Mouse (Mus musculus): ENCODE data around the gene Fbxo10. TPM values are rescaled to one million over a fixed set of nuclear protein-coding genes. Genes with fewer than 3 reads are reported as not detected.
"Not testable (repeated sequence)": the region's sequence is repeated elsewhere in the genome, so short reads cannot be mapped to it uniquely, and the experiment has no call there.

Gene Fbxo10
- total and polyA plus RNA-seq, 3 experiments, result 9.4 to 16.7 (median 10.2) TPM

GRCm38 (mm10) chr4:45107066-45107465, 22.7 kb upstream of the Fbxo10 start:
- Histone ChIP-seq H3K27ac (peak overlapping the region; percentile 82), H3K4me1 (ENCODE audit: control insufficient read depth, insufficient read depth, low read length) (peaks cover 7% of the 10 kb centered on the region), H3K79me2 (replicated peaks; ENCODE audit: control insufficient read depth, insufficient read depth, low read length) (peaks cover 2% of the 10 kb centered on the region), H3K4me3 (peak overlapping the region; percentile 93), H3K36me3 (ENCODE audit: control insufficient read depth, insufficient read depth, low read length) (peaks cover 4% of the 10 kb centered on the region; the same call in 1 of the 2 replicates), H3K27me3 (ENCODE audit: control insufficient read depth, insufficient read depth, low read length) (no peaks in the 10 kb centered on the region), H3K9ac (ENCODE audit: low read depth, low read length) (peak overlapping the region; percentile 43; the same call in 1 of the 2 replicates)
- TF ChIP-seq EP300 (IDR thresholded peaks at IDR 0.05; ENCODE audit: insufficient read depth, low read depth, low read length) (no peak), POLR2A (IDR thresholded peaks at IDR 0.05; ENCODE audit: insufficient read depth, low read depth, low read length) (no peak), CTCF (IDR thresholded peaks at IDR 0.05) (no peak)
- DNase-seq, result no peak
- intact Hi-C loops (cut with DNase I), result loop anchor here (2.0 to 10.0 kb wide), 2 partner anchors 22 to 428 kb away; partner anchors contain the start of genes Fbxo10 and Shb
- WGBS, result 4% methylated on average over 4 of the region's 4 CpGs

- peaks cover 2% of the 10 kb centered on the region for H3K79me2 ChIP-seq (replicated peaks; ENCODE audit: control insufficient read depth, insufficient read depth, low read length)
- H3K9ac ChIP-seq (ENCODE audit: low read depth, low read length), result no peak overlapping the region
- H3K4me3 ChIP-seq, result peak overlapping the region; percentile 93; the same call in 1 of the 2 replicates
- whole genome bisulfite sequencing, result 72% methylated on average over 5 of the region's 5 CpGs
- peak overlapping the region; percentile 82; the same call in 1 of the 2 replicates for H3K27ac ChIP-seq
- intact Hi-C loops (cut with DNase I), result loop anchor here (2.0 to 10.0 kb wide), 2 partner anchors 22 to 428 kb away; partner anchors contain the start of genes Fbxo10 and Shb
- peaks cover 4% of the 10 kb centered on the region; the same call in 1 of the 2 replicates for H3K36me3 ChIP-seq (ENCODE audit: control insufficient read depth, insufficient read depth, low read length)
- no peak for TF ChIP-seq CTCF (IDR thresholded peaks at IDR 0.05)
- no peak for TF ChIP-seq POLR2A (IDR thresholded peaks at IDR 0.05; ENCODE audit: insufficient read depth, low read depth, low read length)
- no peak for TF ChIP-seq EP300 (IDR thresholded peaks at IDR 0.05; ENCODE audit: insufficient read depth, low read depth, low read length)
- no peaks in the 10 kb centered on the region for H3K27me3 ChIP-seq (ENCODE audit: control insufficient read depth, insufficient read depth, low read length)
- peaks cover 7% of the 10 kb centered on the region for H3K4me1 ChIP-seq (ENCODE audit: control insufficient read depth, insufficient read depth, low read length)
- no peak for DNase-seq
These were observed 22.0 kb upstream of the Fbxo10 start for GRCm38 (mm10) chr4:45106409-45106808.

DNA sequence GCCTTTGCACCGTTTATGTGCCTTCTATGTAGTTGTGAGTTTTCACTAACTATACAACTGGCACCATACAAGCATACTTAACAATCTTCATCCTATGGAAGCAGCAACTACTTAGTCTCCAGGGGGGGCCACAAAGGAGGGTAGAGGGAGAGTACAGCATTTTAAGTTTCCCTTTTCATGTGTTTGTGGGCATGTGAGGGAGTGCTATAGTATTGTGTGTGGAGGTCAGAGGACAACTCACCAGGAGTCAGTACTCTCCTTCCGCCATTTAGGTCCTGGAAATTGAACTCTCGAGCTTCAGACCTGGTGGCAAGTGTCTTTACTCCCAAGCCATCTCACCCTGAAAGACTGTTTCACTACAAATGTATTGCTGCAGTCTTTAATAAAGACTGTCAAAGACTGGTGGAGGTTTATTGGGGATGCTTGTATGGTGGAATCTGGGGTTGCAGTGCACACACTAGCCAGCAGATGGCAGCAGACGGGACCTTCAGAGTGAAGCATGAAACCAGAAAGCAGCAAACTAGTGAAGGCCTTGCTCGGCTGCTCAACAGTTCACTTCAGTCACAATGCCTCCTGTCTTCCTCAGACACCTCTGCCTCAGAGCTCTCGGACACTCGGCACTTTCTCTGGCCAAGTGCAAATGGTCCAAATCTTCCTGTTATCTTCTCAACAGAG, 12.9 kb upstream of the Fbxo10 start:
- intact Hi-C loops (cut with DNase I), result loop anchor here (1.0 to 5.0 kb wide), 2 partner anchors 183 to 760 kb away; no protein-coding TSS in a partner anchor
- no peak; the same call in 1 of the 2 replicates for TF ChIP-seq CTCF (IDR thresholded peaks at IDR 0.05)
- TF ChIP-seq EP300 (IDR thresholded peaks at IDR 0.05; ENCODE audit: insufficient read depth, low read depth, low read length), result peak; percentile 70; the same call in 1 of the 2 replicates
- Histone ChIP-seq H3K79me2 (replicated peaks; ENCODE audit: control insufficient read depth, insufficient read depth, low read length) (no peaks in the 10 kb centered on the region), H3K36me3 (ENCODE audit: control insufficient read depth, insufficient read depth, low read length) (no peaks in the 10 kb centered on the region), H3K9ac (ENCODE audit: low read depth, low read length) (no peak overlapping the region), H3K27me3 (ENCODE audit: control insufficient read depth, insufficient read depth, low read length) (no peaks in the 10 kb centered on the region), H3K4me3 (no peak overlapping the region), H3K27ac (no peak overlapping the region), H3K4me1 (ENCODE audit: control insufficient read depth, insufficient read depth, low read length) (peaks cover 1% of the 10 kb centered on the region; the same call in 1 of the 2 replicates)
- peak; percentile 39 to 76 for DNase-seq
- WGBS, result 22% methylated on average over 7 of the region's 7 CpGs

DNA sequence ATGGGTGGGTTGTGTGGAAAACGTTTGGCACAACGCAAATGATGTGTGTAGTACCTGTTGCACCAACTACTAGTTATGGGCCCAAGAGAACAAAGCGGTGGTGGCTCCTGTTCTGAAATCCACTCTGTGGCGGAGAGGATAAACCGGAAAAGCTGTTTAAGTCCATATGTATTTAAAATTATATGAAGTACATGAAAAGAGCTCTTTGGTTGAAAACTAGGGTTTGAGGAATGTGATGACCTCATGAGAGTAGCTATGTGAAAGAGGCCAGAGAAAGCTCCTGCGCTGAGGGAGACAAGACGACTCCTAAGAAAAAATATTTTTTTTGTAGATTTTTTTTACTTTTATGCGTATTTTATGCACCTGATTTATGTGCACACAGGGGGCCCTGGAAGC, 489 bp upstream of the Fbxo10 start:
- peak overlapping the region; percentile 46; the same call in 1 of the 2 replicates for H3K27ac ChIP-seq
- intact Hi-C loops (cut with DNase I), result loop anchor here (2.0 kb wide), 2 partner anchors 22 to 66 kb away; partner anchors contain the start of gene Polr1e
- no peaks in the 10 kb centered on the region for H3K36me3 ChIP-seq (ENCODE audit: control insufficient read depth, insufficient read depth, low read length)
- peaks cover 3% of the 10 kb centered on the region for H3K4me1 ChIP-seq (ENCODE audit: control insufficient read depth, insufficient read depth, low read length)
- TF ChIP-seq POLR2A (IDR thresholded peaks at IDR 0.05; ENCODE audit: insufficient read depth, low read depth, low read length), result no peak
- TF ChIP-seq CTCF (IDR thresholded peaks at IDR 0.05), result no peak
- TF ChIP-seq EP300 (IDR thresholded peaks at IDR 0.05; ENCODE audit: insufficient read depth, low read depth, low read length), result no peak
- H3K79me2 ChIP-seq (replicated peaks; ENCODE audit: control insufficient read depth, insufficient read depth, low read length), result 0 out of 2 replicates have a peak, but pooled peaks cover 1% of the 10 kb centered on the region
- H3K27me3 ChIP-seq (ENCODE audit: control insufficient read depth, insufficient read depth, low read length), result no peaks in the 10 kb centered on the region
- DNase-seq, result no peak
- peak overlapping the region; percentile 93 for H3K4me3 ChIP-seq
- peak overlapping the region; percentile 31 for H3K9ac ChIP-seq (ENCODE audit: low read depth, low read length)
- 44% methylated on average over 8 of the region's 8 CpGs for WGBS

DNA sequence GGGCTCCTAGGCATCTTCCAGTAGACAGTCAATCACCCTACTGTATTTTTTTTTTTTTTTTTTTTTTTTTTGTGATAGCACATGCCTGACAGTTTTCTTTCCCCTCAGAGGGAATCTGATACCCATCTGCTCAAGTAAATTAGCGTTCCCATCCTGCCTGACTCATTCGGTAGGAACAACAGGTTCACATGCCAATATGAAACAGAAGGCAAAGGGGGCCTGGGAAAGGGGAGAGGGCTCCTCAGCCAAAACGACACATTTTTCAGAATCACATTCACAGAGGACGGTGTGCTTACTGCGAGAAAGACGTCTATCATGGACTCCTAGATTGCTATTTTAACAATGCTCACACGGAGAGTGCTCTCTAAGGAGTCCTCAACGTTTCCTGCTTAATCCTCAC, 917 bp downstream of the Fbxo10 start:
- Histone ChIP-seq H3K27ac (no peak overlapping the region), H3K36me3 (ENCODE audit: control insufficient read depth, insufficient read depth, low read length) (no peaks in the 10 kb centered on the region), H3K79me2 (replicated peaks; ENCODE audit: control insufficient read depth, insufficient read depth, low read length) (0 out of 2 replicates have a peak, but pooled peaks cover 1% of the 10 kb centered on the region), H3K27me3 (ENCODE audit: control insufficient read depth, insufficient read depth, low read length) (no peaks in the 10 kb centered on the region), H3K9ac (ENCODE audit: low read depth, low read length) (0 out of 2 replicates have a peak overlapping the region, but pooled peaks have one; percentile 44), H3K4me3 (peak overlapping the region; percentile 93), H3K4me1 (ENCODE audit: control insufficient read depth, insufficient read depth, low read length) (peaks cover 3% of the 10 kb centered on the region)
- no peak for DNase-seq
- TF ChIP-seq CTCF (IDR thresholded peaks at IDR 0.05), result no peak
- TF ChIP-seq POLR2A (IDR thresholded peaks at IDR 0.05; ENCODE audit: insufficient read depth, low read depth, low read length), result no peak
- TF ChIP-seq EP300 (IDR thresholded peaks at IDR 0.05; ENCODE audit: insufficient read depth, low read depth, low read length), result no peak
- intact Hi-C loops (cut with DNase I), result no loop called here
- 2% methylated on average over 8 of the region's 8 CpGs for WGBS

DNA sequence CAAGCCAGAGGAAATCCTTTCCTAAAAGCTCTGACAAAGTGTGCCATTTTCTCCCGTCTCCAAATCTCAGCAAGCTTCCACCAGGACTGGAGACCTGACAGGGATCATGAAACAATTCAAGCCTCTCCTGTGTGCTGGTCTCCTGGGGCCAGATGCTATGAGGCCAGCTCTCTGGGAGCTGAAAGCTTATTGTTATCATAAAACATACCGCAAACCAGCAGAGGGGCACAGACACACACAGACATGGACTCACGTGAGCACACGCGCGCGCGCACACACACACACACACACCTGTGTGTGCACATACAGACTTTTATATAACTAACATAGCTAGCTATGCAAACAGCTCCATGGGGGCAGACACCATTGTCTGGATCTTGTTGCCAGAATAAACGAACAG, 1.5 kb downstream of the Fbxo10 start:
- Histone ChIP-seq H3K27ac (no peak overlapping the region), H3K36me3 (ENCODE audit: control insufficient read depth, insufficient read depth, low read length) (no peaks in the 10 kb centered on the region), H3K79me2 (replicated peaks; ENCODE audit: control insufficient read depth, insufficient read depth, low read length) (0 out of 2 replicates have a peak, but pooled peaks cover 1% of the 10 kb centered on the region), H3K4me1 (ENCODE audit: control insufficient read depth, insufficient read depth, low read length) (peaks cover 3% of the 10 kb centered on the region), H3K4me3 (no peak overlapping the region), H3K9ac (ENCODE audit: low read depth, low read length) (no peak overlapping the region), H3K27me3 (ENCODE audit: control insufficient read depth, insufficient read depth, low read length) (no peaks in the 10 kb centered on the region)
- DNase-seq, result no peak
- 59% methylated on average over 9 of the region's 9 CpGs for WGBS
- intact Hi-C loops (cut with DNase I), result no loop called here
- TF ChIP-seq EP300 (IDR thresholded peaks at IDR 0.05; ENCODE audit: insufficient read depth, low read depth, low read length) (no peak), CTCF (IDR thresholded peaks at IDR 0.05) (no peak), POLR2A (IDR thresholded peaks at IDR 0.05; ENCODE audit: insufficient read depth, low read depth, low read length) (no peak)

DNA sequence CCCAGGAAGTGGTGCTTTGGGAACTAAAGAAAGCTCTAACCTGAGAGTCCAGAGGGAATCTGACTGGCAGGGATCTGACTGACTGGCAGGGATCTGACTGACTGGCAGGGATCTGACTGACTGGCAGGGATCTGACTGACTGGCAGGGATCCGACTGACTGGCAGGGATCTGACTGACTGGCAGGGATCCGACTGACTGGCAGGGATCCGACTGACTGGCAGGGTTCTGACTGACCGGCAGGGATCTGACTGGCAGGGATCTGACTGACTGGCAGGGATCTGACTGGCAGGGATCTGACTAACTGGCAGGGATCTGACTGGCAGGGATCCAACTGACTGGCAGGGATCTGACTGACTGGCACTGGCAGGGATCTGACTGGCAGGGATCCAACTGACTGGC, 3.4 kb downstream of the Fbxo10 start:
- intact Hi-C loops (cut with DNase I), result not testable (repeated sequence)

More for the DNA sequence above, 3.4 kb downstream of the Fbxo10 start:
- not testable (repeated sequence) for H3K4me3 ChIP-seq; H3K4me1 ChIP-seq (ENCODE audit: control insufficient read depth, insufficient read depth, low read length); H3K79me2 ChIP-seq (replicated peaks; ENCODE audit: control insufficient read depth, insufficient read depth, low read length); DNase-seq; H3K27me3 ChIP-seq (ENCODE audit: control insufficient read depth, insufficient read depth, low read length); H3K27ac ChIP-seq; H3K36me3 ChIP-seq (ENCODE audit: control insufficient read depth, insufficient read depth, low read length); H3K9ac ChIP-seq (ENCODE audit: low read depth, low read length)
- 90% methylated on average over 4 of the region's 4 CpGs for WGBS
